Mouse (Mus musculus): Measurements from ENCODE around the gene Micall2. TPM values are rescaled to one million over a fixed set of nuclear protein-coding genes. Genes with fewer than 3 reads are reported as not detected.
A peak's percentile ranks its signal among the peaks of the same experiment; 100 is the strongest.
"Not testable (repeated sequence)": the region's sequence is repeated elsewhere in the genome, so short reads cannot be mapped to it uniquely, and the experiment has no call there.

The Micall2 gene
- total RNA-seq, 2 experiments from 2014 or later, result 4.1 to 6.6 TPM

DNA sequence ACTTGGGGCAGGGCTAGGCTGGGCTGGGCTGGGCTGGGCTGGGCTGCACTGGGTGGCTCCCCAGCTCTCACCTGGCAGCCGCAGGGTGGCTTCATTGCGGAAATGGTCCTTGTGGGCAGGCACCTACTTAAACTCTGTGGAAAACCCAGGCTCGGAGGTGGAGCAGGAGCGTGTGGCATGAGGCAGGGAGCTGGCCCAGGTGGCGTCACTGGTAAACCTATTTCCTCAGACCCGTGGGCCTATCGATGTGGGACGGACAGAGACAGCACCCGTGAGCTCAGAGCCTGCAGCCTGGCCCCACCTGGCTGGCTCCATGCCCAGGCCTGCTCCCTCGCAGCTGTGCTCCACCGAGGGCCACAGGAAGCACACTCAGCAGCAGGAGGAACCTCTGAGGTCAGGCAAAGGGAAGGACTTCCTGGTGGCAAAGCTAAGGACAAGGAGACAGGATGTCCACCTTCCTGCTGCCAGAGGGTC, 3.5 kb downstream of the Micall2 start:
- intact Hi-C loops (cut with DNase I), result no loop called here
- DNase-seq, result peak; percentile 51 to 54

- intact Hi-C loops (cut with DNase I), result no loop called here
- DNase-seq, result no peak
These were observed 5.2 kb downstream of the Micall2 start for GRCm38 (mm10) chr5:139730712-139731486.

DNA sequence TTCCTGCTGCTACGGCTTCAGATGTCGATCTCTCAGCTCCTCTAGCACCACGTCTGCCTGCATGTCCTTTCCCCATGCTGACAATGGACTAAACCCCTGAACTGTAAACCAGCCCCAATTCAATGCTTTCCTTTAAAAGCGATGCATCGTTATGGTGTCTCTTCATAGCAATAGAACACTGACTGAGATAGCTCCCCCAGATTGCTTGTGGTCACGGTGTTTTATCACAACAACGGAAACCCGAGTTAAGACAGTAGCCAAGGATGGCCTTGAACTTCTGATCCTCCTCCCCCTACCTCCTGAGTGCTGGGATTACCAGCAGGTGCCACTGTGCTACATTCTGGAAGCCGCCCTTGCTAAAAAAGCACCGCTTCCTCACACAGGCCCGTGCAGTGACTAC, 8.9 kb downstream of the Micall2 start:
- no peak for DNase-seq
- intact Hi-C loops (cut with DNase I), result no loop called here

GRCm38 (mm10) chr5:139726186-139726585, 9.9 kb downstream of the Micall2 start:
- intact Hi-C loops (cut with DNase I), result no loop called here
- DNase-seq, result no peak

- DNase-seq, result no peak
- intact Hi-C loops (cut with DNase I), result no loop called here
These were observed 11.6 kb downstream of the Micall2 start for GRCm38 (mm10) chr5:139724336-139725116.

DNA sequence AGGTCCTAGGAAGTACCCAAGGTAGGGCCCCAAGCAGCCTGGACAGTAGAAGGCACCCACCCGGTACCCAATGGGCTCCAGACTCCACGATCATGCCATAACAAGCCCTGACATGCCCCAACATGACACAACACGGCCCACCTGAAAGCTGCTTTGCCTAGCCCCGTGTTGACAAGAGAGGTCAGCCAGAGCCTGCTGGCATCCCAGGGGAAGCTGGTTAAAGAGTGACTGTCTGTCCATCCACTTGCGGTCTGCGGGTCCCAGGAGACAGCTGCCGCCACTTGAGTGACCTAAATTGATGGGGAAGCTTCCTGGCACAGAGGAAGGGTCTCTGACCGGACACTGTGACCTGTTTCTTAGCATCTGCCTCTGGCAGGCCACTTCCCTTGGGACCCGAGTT, 13.0 kb downstream of the Micall2 start:
- intact Hi-C loops (cut with DNase I), result no loop called here
- DNase-seq, result no peak

DNA sequence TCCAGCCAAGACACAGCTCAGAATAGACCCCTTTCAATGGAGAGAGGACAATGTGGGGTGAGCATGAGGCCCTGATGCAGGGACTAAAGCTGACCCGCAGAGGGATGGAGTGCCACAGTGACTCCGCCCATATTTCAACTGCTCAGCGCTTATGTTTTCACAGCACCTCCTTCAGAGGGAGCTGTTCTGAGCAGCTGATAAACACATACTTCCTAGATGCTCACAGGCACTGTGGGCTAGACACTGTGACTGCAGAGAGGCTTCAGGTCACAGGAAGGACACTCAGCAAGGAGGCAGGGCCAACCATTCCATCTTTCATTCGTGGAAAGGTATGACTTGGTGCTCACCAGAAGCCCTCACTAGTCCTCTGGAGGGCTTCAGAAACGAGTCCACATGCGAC, 13.4 kb downstream of the Micall2 start:
- intact Hi-C loops (cut with DNase I), result no loop called here
- no peak for DNase-seq

- intact Hi-C loops (cut with DNase I), result no loop called here
- DNase-seq, result no peak
These were observed 17.2 kb downstream of the Micall2 start for GRCm38 (mm10) chr5:139718949-139719348.

DNA sequence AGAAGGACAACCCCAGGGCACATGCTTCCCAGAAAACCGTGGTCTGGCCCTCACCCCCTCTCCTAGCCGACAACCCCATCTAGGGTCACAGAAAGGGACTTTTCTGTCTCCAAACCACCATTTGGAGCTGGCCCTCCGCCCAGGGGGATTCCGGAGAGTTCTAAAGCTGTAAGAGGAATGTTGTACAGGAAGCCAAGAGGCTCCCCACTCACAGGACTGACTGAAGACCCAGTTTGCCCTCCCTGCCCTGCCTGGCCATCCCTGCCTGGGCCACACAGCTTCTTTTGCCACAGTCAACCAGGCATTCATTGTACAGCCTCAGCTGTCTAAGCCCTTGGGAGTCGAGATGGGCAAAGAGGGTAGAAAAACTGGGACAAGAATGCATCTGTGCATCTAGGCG, 17.6 kb downstream of the Micall2 start:
- no peak for DNase-seq
- intact Hi-C loops (cut with DNase I), result no loop called here

DNA sequence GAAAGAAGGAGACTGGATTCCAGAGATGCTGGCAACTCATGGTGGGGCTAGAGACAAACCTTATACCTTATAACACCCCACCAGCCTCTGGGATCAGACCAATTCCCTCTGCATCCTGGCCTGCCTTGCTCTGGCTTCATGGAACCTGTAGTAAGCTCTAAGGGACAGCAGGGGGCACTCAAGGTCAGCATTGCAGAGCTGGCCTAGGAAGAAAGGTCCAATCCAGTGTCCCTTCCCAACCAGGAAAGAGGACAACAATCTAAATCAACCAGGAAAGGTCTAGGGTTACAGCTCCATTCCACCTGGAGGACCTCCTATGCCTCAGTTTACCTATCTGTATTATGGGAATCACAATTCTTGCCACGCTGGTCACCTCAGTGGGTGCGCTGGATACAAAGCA, 18.4 kb downstream of the Micall2 start:
- intact Hi-C loops (cut with DNase I), result loop anchor here (1.0 kb wide), 2 partner anchors 29 to 33 kb away; no protein-coding TSS in a partner anchor
- peak; percentile 74 to 81 for DNase-seq

GRCm38 (mm10) chr5:139706496-139706895, 29.6 kb downstream of the Micall2 start:
- no peak for DNase-seq
- intact Hi-C loops (cut with DNase I), result no loop called here

DNA sequence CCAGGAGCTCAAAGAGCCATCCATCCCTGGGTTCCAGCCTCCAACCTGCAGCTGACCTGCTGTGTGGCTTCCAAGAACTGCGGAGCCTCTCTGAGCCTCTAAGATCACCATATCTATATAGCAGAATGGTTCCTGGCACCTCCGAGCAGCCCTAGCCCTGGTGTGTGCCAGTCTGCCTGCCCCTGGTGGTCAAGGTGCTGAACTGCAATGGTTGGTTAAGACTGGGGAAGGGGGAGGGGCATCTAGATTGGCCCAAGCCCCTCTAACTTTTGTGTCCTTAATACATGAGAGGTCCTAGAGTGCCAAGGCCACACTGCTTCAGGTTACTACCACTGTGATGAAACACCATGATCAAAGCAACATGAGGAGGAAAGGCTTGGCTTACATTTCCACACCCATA, 33.2 kb downstream of the Micall2 start:
- intact Hi-C loops (cut with DNase I), result no loop called here
- peak in 1 of 2 experiments; percentile 30 for DNase-seq

GRCm38 (mm10) chr5:139702236-139702635, 33.9 kb downstream of the Micall2 start:
- DNase-seq, result peak in 1 of 2 experiments; percentile 25
- intact Hi-C loops (cut with DNase I), result no loop called here

DNA sequence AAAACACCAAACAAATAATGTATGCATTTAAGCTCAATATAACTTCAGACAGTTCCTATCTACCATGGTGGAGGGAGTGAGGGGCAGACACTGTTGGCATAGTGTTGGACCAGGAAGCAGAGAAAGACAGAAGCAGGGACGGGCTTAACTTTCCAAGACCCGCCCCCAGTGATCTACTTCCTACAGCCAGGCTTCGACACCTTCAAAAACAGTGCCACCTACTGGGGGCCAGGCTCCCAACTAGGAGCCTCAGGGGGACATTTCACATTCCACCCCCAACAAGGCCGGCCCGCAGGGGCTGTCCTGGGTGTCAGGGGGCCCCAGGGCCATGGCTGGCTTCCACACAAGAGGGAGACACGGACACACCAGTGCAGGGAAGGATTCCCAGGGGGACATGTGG, 39.2 kb downstream of the Micall2 start:
- intact Hi-C loops (cut with DNase I), result no loop called here
- no peak for DNase-seq

DNA sequence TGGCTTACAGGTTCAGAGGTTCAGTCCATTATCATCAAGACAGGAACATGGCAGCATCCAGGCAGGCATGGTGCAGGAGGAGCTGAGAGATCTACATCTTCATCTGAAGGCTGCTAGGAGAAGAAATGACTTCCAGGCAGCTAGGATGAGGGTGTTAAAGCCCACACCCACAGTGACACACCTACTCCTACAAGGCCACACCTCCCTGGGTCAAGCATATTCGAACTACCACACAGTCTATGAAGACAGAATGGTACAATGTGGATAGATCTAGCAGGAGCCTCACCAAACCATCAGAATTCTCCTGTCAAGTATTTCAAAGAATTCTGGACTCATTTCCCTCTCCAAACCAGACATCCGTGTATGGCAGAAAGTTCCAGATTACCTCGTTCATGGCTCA, 40.3 kb downstream of the Micall2 start:
- intact Hi-C loops (cut with DNase I), result not testable (repeated sequence)

GRCm38 (mm10) chr5:139694989-139695571, 41.1 kb downstream of the Micall2 start:
- intact Hi-C loops (cut with DNase I), result no loop called here
- DNase-seq, result no peak

More for the DNA sequence above, 40.3 kb downstream of the Micall2 start:
- not testable (repeated sequence) for DNase-seq

GRCm38 (mm10) chr5:139694292-139694988, 41.7 kb downstream of the Micall2 start:
- intact Hi-C loops (cut with DNase I), result no loop called here
- DNase-seq, result no peak

GRCm38 (mm10) chr5:139690791-139691190, 45.3 kb downstream of the Micall2 start:
- DNase-seq, result no peak
- intact Hi-C loops (cut with DNase I), result no loop called here

DNA sequence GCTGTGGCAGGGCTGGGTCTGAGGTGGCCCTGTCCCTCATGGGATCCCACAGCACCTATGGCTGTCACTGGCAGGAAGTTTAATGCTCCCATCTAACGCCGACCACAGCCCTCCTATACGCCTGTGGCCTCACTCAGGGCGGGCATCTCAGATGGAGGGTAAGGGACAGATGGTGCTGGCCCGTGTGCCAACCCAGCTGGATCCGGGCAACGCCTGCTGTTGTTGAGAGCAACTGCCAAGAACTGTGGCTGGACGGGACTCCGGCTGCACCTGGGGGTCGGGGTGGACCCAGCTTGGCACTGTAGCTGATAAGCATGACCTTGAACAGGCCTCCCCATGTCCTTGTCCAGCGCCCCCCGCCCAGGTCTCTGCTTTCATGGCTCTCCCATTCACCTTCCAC, 47.8 kb downstream of the Micall2 start:
- intact Hi-C loops (cut with DNase I), result no loop called here
- DNase-seq, result no peak

GRCm38 (mm10) chr5:139687646-139688045, 48.5 kb downstream of the Micall2 start:
- intact Hi-C loops (cut with DNase I), result no loop called here
- DNase-seq, result peak; percentile 12 to 61
